Mouse (Mus musculus) forebrain, postnatal 0 days (tissue): ENCODE results near the gene Pdxk. TPM values are rescaled to one million over a fixed set of nuclear protein-coding genes. Genes with fewer than 3 reads are reported as not detected.

ENCODE experiments used
- ATAC-seq: fragments of 200-750 bp; cut with Nextera tagmentation; 2 replicates; pipeline ENCODE4 v1.8.0; 2017; ENCODE audit warnings: mild to moderate bottlenecking, moderate library complexity
- DNase-seq: peaks from one replicate; pipeline ENCODE4 v3.0.0-alpha.2; 2015
- H3K27ac ChIP-seq: fragments of 300-500 bp; sonication (generic); 2 replicates; pipeline ENCODE4 v1.5.1; 2014; ENCODE audit warnings: low read depth, mild to moderate bottlenecking, antibody characterized with exemption, low read length, moderate library complexity, mixed read lengths
- H3K27me3 ChIP-seq: fragments of 300-500 bp; sonication (generic); 2 replicates; pipeline ENCODE4 v1.6.1; 2014; ENCODE audit warnings: mild to moderate bottlenecking, low read length, mixed read lengths; ENCODE audit not compliant: insufficient read depth
- H3K36me3 ChIP-seq: fragments of 300-500 bp; sonication (generic); 2 replicates; pipeline ENCODE4 v1.6.1; 2014; ENCODE audit warnings: mild to moderate bottlenecking, moderate library complexity; ENCODE audit not compliant: insufficient read depth
- H3K4me1 ChIP-seq: fragments of 300-500 bp; sonication (generic); 2 replicates; pipeline ENCODE4 v1.6.1; 2014; ENCODE audit warnings: antibody characterized with exemption; ENCODE audit not compliant: insufficient read depth
- H3K4me2 ChIP-seq: fragments of 300-500 bp; sonication (generic); 2 replicates; pipeline ENCODE4 v1.6.1; 2014; ENCODE audit warnings: low read depth, mild to moderate bottlenecking, moderate library complexity
- H3K4me3 ChIP-seq: fragments of 300-500 bp; sonication (generic); 2 replicates; pipeline ENCODE4 v1.5.1; 2014; ENCODE audit warnings: low read depth, low read length, mixed read lengths
- H3K9ac ChIP-seq: fragments of 300-500 bp; sonication (generic); 2 replicates; pipeline ENCODE4 v1.6.1; 2014; ENCODE audit warnings: mild to moderate bottlenecking
- H3K9me3 ChIP-seq: fragments of 300-500 bp; sonication (generic); 2 replicates; pipeline ENCODE4 v1.6.1; 2016; ENCODE audit warnings: low read length
- CTCF ChIP-seq: sonication (generic); IDR thresholded peaks from 2 replicates; pipeline ENCODE4 v1.5.1; 2016; ENCODE audit warnings: antibody characterized with exemption, control low read depth, low read depth
- WGBS: fragments of 180-500 bp; shearing (Covaris S2); extraction: QIAGEN DNeasy Blood & Tissue Kit; methylation state at CpG from one replicate; pipeline ENCODE4 v1.1.7; 2014; 5-methylcytosine and 5-hydroxymethylcytosine counted together
- polyA plus RNA-seq: library from polyadenylated mRNA; unstranded; fragments of >200 nt; fragmentation: Nextera tagmentation; extraction: Ambion mirVana; gene quantifications from 2 replicates; pipeline ENCODE4 v1.2.1, GENCODE M21; 2015
- total RNA-seq: library from RNA; depleted of rRNA; stranded (reverse); fragments of >200 nt; gene quantifications from 2 replicates; pipeline ENCODE4 v1.2.3, GENCODE M21; 2014

Pdxk gene
- total and polyA plus RNA-seq, 2 experiments from 2014 or later, result 30.7 to 43.6 TPM

GRCm38 (mm10) chr10:78480954-78481927 is 16.5 kb upstream of the Pdxk start:
- ATAC-seq (peak; percentile 5), DNase-seq (no peak)
- no peak overlapping the region for H3K27ac ChIP-seq
- H3K36me3 ChIP-seq, result no peaks in the 10 kb centered on the region
- H3K4me1 ChIP-seq, result 0 out of 2 replicates have a peak, but pooled peaks cover 3% of the 10 kb centered on the region
- no peaks in the 10 kb centered on the region for H3K27me3 ChIP-seq
- no peaks in the 10 kb centered on the region for H3K9me3 ChIP-seq
- peak overlapping the region; percentile 87 for H3K4me2 ChIP-seq
- no peak for TF ChIP-seq CTCF
- 38% methylated on average over 21 of the region's 21 CpGs for whole genome bisulfite sequencing
- H3K4me3 ChIP-seq, result peak overlapping the region; percentile 48
- peak overlapping the region; percentile 46 for H3K9ac ChIP-seq

DNA sequence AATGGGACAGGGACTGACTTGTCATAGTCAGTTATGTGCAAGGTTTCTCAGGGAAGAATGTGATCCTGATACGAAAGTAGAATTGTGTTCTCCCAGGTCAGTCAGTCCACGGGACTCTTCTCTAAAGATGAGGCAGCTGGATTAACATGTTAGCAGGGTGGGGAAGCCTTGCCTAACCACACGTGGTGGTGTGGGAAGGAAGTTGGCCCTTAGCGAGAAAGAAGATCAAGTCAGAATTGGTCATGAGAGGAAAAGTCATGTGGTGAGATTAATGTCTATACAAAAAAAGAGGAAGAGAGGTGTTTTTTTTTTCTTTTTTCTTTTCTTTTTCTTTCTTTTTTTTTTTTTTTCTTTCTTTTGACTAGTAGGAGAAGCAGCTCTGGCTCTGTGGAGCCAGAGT is 12.0 kb upstream of the Pdxk start:
- Histone ChIP-seq H3K4me3 (no peak overlapping the region), H3K4me1 (no peaks in the 10 kb centered on the region), H3K9me3 (no peaks in the 10 kb centered on the region), H3K36me3 (no peaks in the 10 kb centered on the region), H3K27ac (no peak overlapping the region), H3K9ac (no peak overlapping the region), H3K4me2 (no peak overlapping the region), H3K27me3 (no peaks in the 10 kb centered on the region)
- DNase-seq (no peak), ATAC-seq (no peak)
- TF ChIP-seq CTCF, result no peak
- 75% methylated on average over 4 of the region's 4 CpGs for WGBS

GRCm38 (mm10) chr10:78474759-78475158 is 10.0 kb upstream of the Pdxk start:
- no peak overlapping the region for H3K4me2 ChIP-seq
- TF ChIP-seq CTCF, result no peak
- H3K4me1 ChIP-seq, result 0 out of 2 replicates have a peak, but pooled peaks cover 2% of the 10 kb centered on the region
- ATAC-seq, result no peak
- no peaks in the 10 kb centered on the region for H3K27me3 ChIP-seq
- H3K4me3 ChIP-seq, result no peak overlapping the region
- no peak overlapping the region for H3K27ac ChIP-seq
- no peak overlapping the region for H3K9ac ChIP-seq
- no peaks in the 10 kb centered on the region for H3K9me3 ChIP-seq
- no peak for DNase-seq
- WGBS, result 73% methylated on average over 8 of the region's 8 CpGs
- no peaks in the 10 kb centered on the region for H3K36me3 ChIP-seq

- Histone ChIP-seq H3K36me3 (no peaks in the 10 kb centered on the region), H3K9me3 (no peaks in the 10 kb centered on the region), H3K4me2 (no peak overlapping the region), H3K27ac (no peak overlapping the region), H3K4me1 (0 out of 2 replicates have a peak, but pooled peaks cover 2% of the 10 kb centered on the region), H3K9ac (no peak overlapping the region), H3K4me3 (no peak overlapping the region), H3K27me3 (no peaks in the 10 kb centered on the region)
- no peak for TF ChIP-seq CTCF
- WGBS, result 57% methylated on average over 5 of the region's 5 CpGs
- DNase-seq (no peak), ATAC-seq (no peak)
Observed at GRCm38 (mm10) chr10:78473434-78473833, 8.7 kb upstream of the Pdxk start.

- Histone ChIP-seq H3K4me1 (0 out of 2 replicates have a peak, but pooled peaks cover 2% of the 10 kb centered on the region), H3K9ac (no peak overlapping the region), H3K27ac (no peak overlapping the region), H3K4me2 (no peak overlapping the region), H3K9me3 (no peaks in the 10 kb centered on the region), H3K36me3 (no peaks in the 10 kb centered on the region), H3K27me3 (no peaks in the 10 kb centered on the region), H3K4me3 (no peak overlapping the region)
- ATAC-seq (no peak), DNase-seq (no peak)
- 86% methylated on average over 3 of the region's 3 CpGs for WGBS
- TF ChIP-seq CTCF, result no peak
Observed at GRCm38 (mm10) chr10:78472046-78472445, 7.3 kb upstream of the Pdxk start.

DNA sequence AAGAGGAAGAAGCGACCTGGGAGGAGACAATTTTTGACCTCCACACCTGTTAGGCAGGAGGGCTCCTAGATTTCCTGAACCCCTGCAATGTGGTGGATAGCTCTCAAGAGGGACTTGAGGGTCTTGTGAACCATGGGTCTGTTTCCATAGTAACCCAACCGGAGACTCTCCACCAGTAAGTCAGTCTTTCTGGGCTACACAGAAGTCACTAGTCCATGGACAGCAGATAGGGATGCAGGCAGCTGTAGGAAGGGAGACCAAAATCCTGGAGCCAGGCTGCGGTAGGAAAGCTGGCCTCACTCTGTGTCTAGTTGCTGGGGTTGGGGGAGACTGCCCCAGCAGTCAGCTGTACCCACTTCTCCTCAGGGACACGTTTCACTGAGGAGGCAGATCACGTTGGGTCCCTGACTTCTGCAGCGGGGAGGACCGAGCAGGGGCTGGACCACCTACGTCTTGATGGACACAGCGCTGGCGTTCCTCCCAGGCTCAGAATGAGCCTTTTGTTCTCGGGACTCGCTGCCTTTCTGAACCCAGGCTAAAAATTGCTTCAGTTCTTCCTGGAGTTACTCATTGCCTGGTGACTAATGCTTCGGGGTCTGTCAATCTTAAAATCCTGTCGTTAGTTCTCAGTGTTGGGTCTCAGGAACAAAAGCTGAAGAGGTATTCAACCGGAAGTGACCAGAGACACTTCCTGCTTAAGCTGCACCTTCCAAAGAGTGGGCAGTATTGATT is 6.0 kb upstream of the Pdxk start:
- Histone ChIP-seq H3K9ac (no peak overlapping the region), H3K4me2 (no peak overlapping the region; the same call in 1 of the 2 replicates), H3K9me3 (no peaks in the 10 kb centered on the region), H3K36me3 (no peaks in the 10 kb centered on the region), H3K27ac (0 out of 2 replicates have a peak overlapping the region, but pooled peaks have one; percentile 2), H3K4me3 (no peak overlapping the region), H3K4me1 (0 out of 2 replicates have a peak, but pooled peaks cover 2% of the 10 kb centered on the region), H3K27me3 (no peaks in the 10 kb centered on the region)
- no peak for TF ChIP-seq CTCF
- WGBS, result 24% methylated on average over 15 of the region's 15 CpGs
- ATAC-seq (peak; percentile 47), DNase-seq (peak; percentile 39)
